Mouse (Mus musculus) neutrophil, adult 83 days (primary cell): ENCODE measurements around the gene Rsrc1. TPM values are rescaled to one million over a fixed set of nuclear protein-coding genes. Genes with fewer than 3 reads are reported as not detected.

ENCODE experiments used
- total RNA-seq, 2 experiments: library from RNA; stranded (reverse); gene quantifications; one replicate each; pipeline ENCODE4 v1.2.4; 2023

Gene Rsrc1
- 10 to 100 TPM; 15.1 to 17.5 TPM for total RNA-seq

GRCm38 (mm10) chr3:66981101-66981661, at the start of gene Rsrc1:
TSS of gene Rsrc1 (plus strand) at chr3:66981390.

GRCm38 (mm10) chr3:66981706-66982105, 516 bp downstream of the Rsrc1 start, which contains the start of gene Shox2:
TSS of gene Shox2 (minus strand) at chr3:66981771.

GRCm38 (mm10) chr3:67373872-67374271, 392.7 kb downstream of the Rsrc1 start, which contains the start of gene Mlf1:
TSS of gene Mlf1 (plus strand) at chr3:67374097.

GRCm38 (mm10) chr3:67375063-67375462, 393.9 kb downstream of the Rsrc1 start, which contains the start of gene Gm17402:
TSS of gene Gm17402 (minus strand) at chr3:67375163.

Other genes with a start within 250 kb of the Rsrc1 start
- gene Shox2, start 381 bp downstream of the Rsrc1 start, total RNA-seq = under 1 TPM; 0.20 to 0.28 TPM